Mouse (Mus musculus) kidney, embryonic 14.5 days (tissue): Measurements from ENCODE around the gene Syngr3. TPM values are rescaled to one million over a fixed set of nuclear protein-coding genes. Genes with fewer than 3 reads are reported as not detected.
A peak's percentile ranks its signal among the peaks of the same experiment; 100 is the strongest.

Experiments used
- ATAC-seq: fragments of 200-750 bp; cut with Nextera tagmentation; 2 replicates; pipeline ENCODE4 v1.8.0; 2017; ENCODE audit warnings: moderate number of reproducible peaks, mild to moderate bottlenecking, moderate TSS enrichment, moderate library complexity; ENCODE audit not compliant: low FRiP score, low TSS enrichment
- H3K27ac ChIP-seq: fragments of 300-500 bp; sonication (generic); 2 replicates; pipeline ENCODE4 v1.5.1; 2014; ENCODE audit warnings: low read depth, mild to moderate bottlenecking, low read length, moderate library complexity, mixed read lengths
- H3K27me3 ChIP-seq: fragments of 300-500 bp; sonication (generic); 2 replicates; pipeline ENCODE4 v1.6.1; 2014; ENCODE audit warnings: mild to moderate bottlenecking, low read length; ENCODE audit not compliant: control insufficient read depth, insufficient read depth
- H3K36me3 ChIP-seq: fragments of 300-500 bp; sonication (generic); 2 replicates; pipeline ENCODE4 v1.6.1; 2014; ENCODE audit warnings: low read length, mixed read lengths; ENCODE audit not compliant: control insufficient read depth, insufficient read depth
- H3K4me1 ChIP-seq: fragments of 300-500 bp; sonication (generic); 2 replicates; pipeline ENCODE4 v1.6.1; 2014; ENCODE audit warnings: low read length, mixed read lengths; ENCODE audit not compliant: control insufficient read depth, insufficient read depth
- H3K4me2 ChIP-seq: fragments of 300-500 bp; sonication (generic); replicated peaks from 2 replicates; pipeline ENCODE4 v1.6.1; 2014; ENCODE audit warnings: low read depth, mild to moderate bottlenecking, low read length
- H3K4me3 ChIP-seq: fragments of 300-500 bp; sonication (generic); 2 replicates; pipeline ENCODE4 v1.5.1; 2014; ENCODE audit warnings: mild to moderate bottlenecking, low read length
- H3K9ac ChIP-seq: fragments of 300-500 bp; sonication (generic); 2 replicates; pipeline ENCODE4 v1.6.1; 2014; ENCODE audit warnings: low read depth, mild to moderate bottlenecking, low read length, moderate library complexity
- H3K9me3 ChIP-seq: fragments of 300-500 bp; sonication (generic); 2 replicates; pipeline ENCODE4 v1.6.1; 2016; ENCODE audit warnings: low read length; ENCODE audit not compliant: control insufficient read depth
- WGBS: fragments of 180-500 bp; shearing (Covaris S2); extraction: QIAGEN DNeasy Blood & Tissue Kit; methylation state at CpG from one replicate; pipeline ENCODE4 v1.1.7; 2014; 5-methylcytosine and 5-hydroxymethylcytosine counted together
- polyA plus RNA-seq: library from polyadenylated mRNA; unstranded; fragments of >200 nt; fragmentation: Nextera tagmentation; extraction: Ambion mirVana; gene quantifications from 2 replicates; pipeline ENCODE4 v1.2.1, GENCODE M21; 2014

Syngr3 gene
- polyA plus RNA-seq, 1 experiment from 2014 or later, result 1.2 TPM

- H3K4me3 ChIP-seq, result no peak overlapping the region
- ATAC-seq, result no peak
- no peaks in the 10 kb centered on the region for H3K4me1 ChIP-seq
- no peak overlapping the region for H3K27ac ChIP-seq
- no peak overlapping the region for H3K9ac ChIP-seq
- 48% methylated on average over 6 of the region's 6 CpGs for WGBS
- H3K27me3 ChIP-seq, result no peaks in the 10 kb centered on the region
- peaks cover 10% of the 10 kb centered on the region; the same call in 1 of the 2 replicates for H3K36me3 ChIP-seq
- no peaks in the 10 kb centered on the region for H3K9me3 ChIP-seq
- H3K4me2 ChIP-seq, result no peak overlapping the region
Observed at GRCm38 (mm10) chr17:24715556-24715955, 25.8 kb upstream of the Syngr3 start.

GRCm38 (mm10) chr17:24708646-24709045, 18.9 kb upstream of the Syngr3 start:
- WGBS, result 39% methylated on average over 2 of the region's 2 CpGs
- H3K27me3 ChIP-seq, result no peaks in the 10 kb centered on the region
- H3K4me1 ChIP-seq, result peaks cover 9% of the 10 kb centered on the region; the same call in 1 of the 2 replicates
- H3K9me3 ChIP-seq, result no peaks in the 10 kb centered on the region
- no peak for ATAC-seq
- no peak overlapping the region for H3K27ac ChIP-seq
- no peak overlapping the region for H3K4me2 ChIP-seq
- H3K9ac ChIP-seq, result no peak overlapping the region
- no peak overlapping the region for H3K4me3 ChIP-seq
- H3K36me3 ChIP-seq, result peaks cover 17% of the 10 kb centered on the region

GRCm38 (mm10) chr17:24707801-24708425, 18.2 kb upstream of the Syngr3 start:
- Histone ChIP-seq H3K27ac (peak overlapping the region; percentile 0), H3K4me2 (peak overlapping the region; percentile 75), H3K9ac (peak overlapping the region; percentile 70), H3K27me3 (no peaks in the 10 kb centered on the region), H3K9me3 (no peaks in the 10 kb centered on the region), H3K4me3 (peak overlapping the region; percentile 68), H3K4me1 (peaks cover 9% of the 10 kb centered on the region; the same call in 1 of the 2 replicates), H3K36me3 (peaks cover 22% of the 10 kb centered on the region)
- 5% methylated on average over 24 of the region's 24 CpGs for WGBS
- ATAC-seq, result 0 out of 2 replicates have a peak, but pooled peaks have one; percentile 36

GRCm38 (mm10) chr17:24706982-24707800, 17.4 kb upstream of the Syngr3 start, which contains the start of gene Tbl3:
TSS of gene Tbl3 (minus strand) at chr17:24707660.
- Histone ChIP-seq H3K36me3 (peaks cover 29% of the 10 kb centered on the region), H3K27ac (peak within 1 kb of the TSS; percentile 80), H3K4me2 (peak within 1 kb of the TSS; percentile 75), H3K27me3 (no peaks in the 10 kb centered on the region), H3K9ac (peak within 1 kb of the TSS; percentile 70), H3K4me1 (peaks cover 9% of the 10 kb centered on the region; the same call in 1 of the 2 replicates), H3K9me3 (no peaks in the 10 kb centered on the region), H3K4me3 (peak within 1 kb of the TSS; percentile 68)
- 4% methylated on average over 32 of the region's 32 CpGs for WGBS
- ATAC-seq, result peak; percentile 81

GRCm38 (mm10) chr17:24705821-24706220, 16.1 kb upstream of the Syngr3 start:
- no peak overlapping the region for H3K27ac ChIP-seq
- H3K4me2 ChIP-seq, result no peak overlapping the region
- H3K9me3 ChIP-seq, result no peaks in the 10 kb centered on the region
- H3K4me1 ChIP-seq, result peaks cover 9% of the 10 kb centered on the region; the same call in 1 of the 2 replicates
- ATAC-seq, result no peak
- WGBS, result 91% methylated on average over 3 of the region's 3 CpGs
- H3K36me3 ChIP-seq, result peaks cover 43% of the 10 kb centered on the region
- no peak overlapping the region; the same call in 1 of the 2 replicates for H3K9ac ChIP-seq
- H3K27me3 ChIP-seq, result no peaks in the 10 kb centered on the region
- H3K4me3 ChIP-seq, result no peak overlapping the region

GRCm38 (mm10) chr17:24701251-24701650, 11.5 kb upstream of the Syngr3 start:
- Histone ChIP-seq H3K27ac (no peak overlapping the region), H3K9me3 (no peaks in the 10 kb centered on the region), H3K9ac (no peak overlapping the region), H3K36me3 (peaks cover 59% of the 10 kb centered on the region), H3K4me3 (no peak overlapping the region), H3K4me2 (no peak overlapping the region), H3K4me1 (peaks cover 10% of the 10 kb centered on the region; the same call in 1 of the 2 replicates), H3K27me3 (no peaks in the 10 kb centered on the region)
- 89% methylated on average over 9 of the region's 9 CpGs for WGBS
- no peak for ATAC-seq

- Histone ChIP-seq H3K4me1 (peaks cover 11% of the 10 kb centered on the region), H3K36me3 (peaks cover 51% of the 10 kb centered on the region), H3K27ac (no peak overlapping the region), H3K27me3 (no peaks in the 10 kb centered on the region), H3K4me3 (no peak overlapping the region), H3K9me3 (no peaks in the 10 kb centered on the region), H3K9ac (no peak overlapping the region), H3K4me2 (no peak overlapping the region)
- 76% methylated on average over 2 of the region's 2 CpGs for WGBS
- ATAC-seq, result no peak
Observed at GRCm38 (mm10) chr17:24699473-24699872, 9.7 kb upstream of the Syngr3 start.

- H3K9ac ChIP-seq, result 0 out of 2 replicates have a peak overlapping the region, but pooled peaks have one; percentile 12
- H3K9me3 ChIP-seq, result no peaks in the 10 kb centered on the region
- no peak for ATAC-seq
- H3K4me2 ChIP-seq, result no peak overlapping the region
- no peak overlapping the region for H3K27ac ChIP-seq
- peaks cover 11% of the 10 kb centered on the region for H3K4me1 ChIP-seq
- peaks cover 43% of the 10 kb centered on the region for H3K36me3 ChIP-seq
- no peaks in the 10 kb centered on the region for H3K27me3 ChIP-seq
- no peak overlapping the region for H3K4me3 ChIP-seq
- 71% methylated on average over 9 of the region's 9 CpGs for WGBS
Observed at GRCm38 (mm10) chr17:24698715-24699114, 9.0 kb upstream of the Syngr3 start.

GRCm38 (mm10) chr17:24697985-24698384, 8.2 kb upstream of the Syngr3 start:
- H3K4me1 ChIP-seq, result peaks cover 11% of the 10 kb centered on the region
- no peak overlapping the region for H3K27ac ChIP-seq
- H3K4me3 ChIP-seq, result no peak overlapping the region
- H3K4me2 ChIP-seq, result no peak overlapping the region; the same call in 1 of the 2 replicates
- 0 out of 2 replicates have a peak overlapping the region, but pooled peaks have one; percentile 12 for H3K9ac ChIP-seq
- H3K27me3 ChIP-seq, result no peaks in the 10 kb centered on the region
- H3K9me3 ChIP-seq, result no peaks in the 10 kb centered on the region
- ATAC-seq, result no peak
- peaks cover 42% of the 10 kb centered on the region for H3K36me3 ChIP-seq
- WGBS, result 23% methylated on average over 5 of the region's 5 CpGs
